26 mouse cellular contexts compared by ENCODE assay signal in genomic region chr10:76764927-76765326, GRCm38 (mm10). TPM values are rescaled to one million over a fixed set of nuclear protein-coding genes. Genes with fewer than 3 reads are reported as not detected.
DNase-seq lines count a peak whose midpoint lies in the region; ATAC-seq lines count a peak whose summit lies in the region.
"Had no signal": no experiment of that assay in that cellular context is flagged by ENCODE, and none has a peak within 500 bp of the region (broad histone marks: within the 10 kb centered on the region; RNA-seq: fewer than 3 reads in every experiment).

No protein-coding gene starts in this region.

- no peak overlapping the region for H3K4me3 ChIP-seq in heart, embryonic 10.5 days
- no peak overlapping the region for H3K4me3 ChIP-seq in heart, embryonic 12.5 days
- H3K4me3 ChIP-seq: embryonic facial prominence, embryonic 13.5 days; erythroblast, embryonic 14.5 days; forebrain, embryonic 10.5 days; heart, adult 2 months; heart, embryonic 15.5 days had no signal

- H3K4me2 ChIP-seq in heart, embryonic 12.5 days = no peak overlapping the region
- H3K4me2 ChIP-seq: embryonic facial prominence, embryonic 13.5 days; heart, embryonic 11.5 days; heart, embryonic 15.5 days; hindbrain, embryonic 14.5 days had no signal

- H3K27ac ChIP-seq in heart, embryonic 10.5 days = no peak overlapping the region
- H3K27ac ChIP-seq in heart, embryonic 12.5 days (ENCODE audit: poor library complexity, severe bottlenecking) = no peak overlapping the region
- H3K27ac ChIP-seq: embryonic facial prominence, embryonic 13.5 days; forebrain, embryonic 10.5 days; heart, adult 2 months; heart, embryonic 15.5 days; hindbrain, embryonic 14.5 days; hindbrain, postnatal 0 days had no signal

- peak; percentile 58 for DNase-seq in heart, embryonic 10.5 days (ENCODE audit: low spot score)
- DNase-seq in right cerebral cortex, postnatal 4 days = peak; percentile 0
- DNase-seq in right cerebral cortex, postnatal 36 days (ENCODE audit: low spot score in 2 of 2) = no peak
- peak; percentile 10 to 13 for DNase-seq in urinary bladder, postnatal 4 days (ENCODE audit: low spot score in 2 of 2)
- no peak for DNase-seq in urinary bladder, adult 2 months (ENCODE audit: low spot score)
- DNase-seq in natural killer cell, adult 2 months (ENCODE audit: low spot score in 2 of 2) = no peak
- DNase-seq: adrenal gland, adult 2 months; adrenal gland, postnatal 14 days; cerebellum, adult 11 months; cerebellum, adult 2 months; cerebellum, adult 9-11 months; gastrocnemius, postnatal 25 days; heart, adult 2 months; heart, postnatal 10 days; heart, postnatal 4 days had no signal

- H3K4me1 ChIP-seq in heart, embryonic 10.5 days = no peaks in the 10 kb centered on the region
- no peaks in the 10 kb centered on the region for H3K4me1 ChIP-seq in heart, embryonic 12.5 days (replicated peaks)
- H3K4me1 ChIP-seq: forebrain, embryonic 10.5 days; heart, embryonic 15.5 days had no signal

- no peak overlapping the region for H3K9ac ChIP-seq in heart, embryonic 12.5 days
- H3K9ac ChIP-seq: embryonic facial prominence, embryonic 13.5 days; heart, embryonic 15.5 days; hindbrain, embryonic 14.5 days had no signal

- ATAC-seq in heart, embryonic 12.5 days (ENCODE audit: insufficient number of reproducible peaks, low FRiP score) = no peak
- ATAC-seq: CD4-positive, CD25-positive, alpha-beta regulatory T cell, adult 4 months; forebrain, embryonic 14.5 days; hindbrain, postnatal 0 days; inflammation-experienced regulatory T-cells, adult 6 months had no signal

- WGBS in heart, embryonic 10.5 days = 87% methylated on average over 4 of the region's 4 CpGs
- WGBS in heart, embryonic 12.5 days = 77% methylated on average over 4 of the region's 4 CpGs

- H3K36me3 ChIP-seq in heart, embryonic 10.5 days = no peaks in the 10 kb centered on the region
- no peaks in the 10 kb centered on the region for H3K36me3 ChIP-seq in heart, embryonic 12.5 days
- H3K36me3 ChIP-seq: heart, embryonic 15.5 days had no signal

- H3K9me3 ChIP-seq in heart, embryonic 10.5 days = no peaks in the 10 kb centered on the region
- no peaks in the 10 kb centered on the region for H3K9me3 ChIP-seq in heart, embryonic 12.5 days (replicated peaks)
- H3K9me3 ChIP-seq: embryonic facial prominence, embryonic 13.5 days; forebrain, embryonic 10.5 days; heart, embryonic 15.5 days had no signal

- no peaks in the 10 kb centered on the region for H3K27me3 ChIP-seq in heart, embryonic 10.5 days (ENCODE audit: insufficient read depth, poor library complexity, severe bottlenecking)
- no peaks in the 10 kb centered on the region for H3K27me3 ChIP-seq in heart, embryonic 12.5 days (replicated peaks)
- H3K27me3 ChIP-seq: embryonic facial prominence, embryonic 13.5 days; heart, embryonic 15.5 days had no signal

RNA-seq across cellular contexts. Expression of gene Col6a1, which starts 39.0 kb away (rescaled TPM):
- polyA plus RNA-seq in heart, embryonic 10.5 days (2016; fragmentation: Nextera tagmentation; extraction: Ambion mirVana) = 17.1 and 18.2 TPM in 2 replicates
- 35.9 and 37.1 TPM in 2 replicates for polyA plus RNA-seq in heart, embryonic 12.5 days (2016; fragmentation: Nextera tagmentation; extraction: Ambion mirVana)
- 412 and 521 TPM in 2 replicates for polyA plus RNA-seq in urinary bladder, adult 2 months (2012; rRNA removed)
- polyA plus RNA-seq: CD4-positive, CD25-positive, alpha-beta regulatory T cell, adult 4 months; erythroblast, embryonic 14.5 days; inflammation-experienced regulatory T-cells, adult 6 months had no signal

Comparison
In these comparisons a context has a peak if more than half of its experiments do, and no peak if none do; other contexts are left out.
1. DNase-seq: peak in heart, embryonic 10.5 days (single experiment), right cerebral cortex, postnatal 4 days (single experiment) and urinary bladder, postnatal 4 days (2 of 2); none in right cerebral cortex, postnatal 36 days (0 of 2), urinary bladder, adult 2 months (single experiment) and natural killer cell, adult 2 months (0 of 2).
2. RNA of gene Col6a1, which starts 39.0 kb away (polyA plus RNA-seq): 412 to 521 TPM in urinary bladder, adult 2 months; 35.9 to 37.1 TPM in heart, embryonic 12.5 days and 17.1 to 18.2 TPM in heart, embryonic 10.5 days; every median in the first group is over 10 times any median in the second.